Mouse (Mus musculus): Measurements from ENCODE around the gene Chmp1a.

The Chmp1a gene

GRCm38 (mm10) chr8:123155177-123155576 lies 57.4 kb downstream of the Chmp1a start:
- DNase-seq (ENCODE audit: low spot score), result no peak

All from layer of hippocampus, adult 11-12 months (tissue).